Comparison of ENCODE assay signal across 20 mouse cellular contexts in genomic region chr7:74523086-74523485, GRCm38 (mm10). TPM values are rescaled to one million over a fixed set of nuclear protein-coding genes. Genes with fewer than 3 reads are reported as not detected.
DNase-seq lines count a peak whose midpoint lies in the region; ATAC-seq lines count a peak whose summit lies in the region.
"Had no signal": no experiment of that assay in that cellular context is flagged by ENCODE, and none has a peak within 500 bp of the region (broad histone marks: within the 10 kb centered on the region; RNA-seq: fewer than 3 reads in every experiment).

No protein-coding gene starts in this region.

- H3K9ac ChIP-seq in midbrain, embryonic 16.5 days (ENCODE audit: low read depth, low read length) = peak overlapping the region; percentile 12; the same call in 1 of the 2 replicates
- no peak overlapping the region for H3K9ac ChIP-seq in midbrain, embryonic 15.5 days
- no peak overlapping the region for H3K9ac ChIP-seq in hindbrain, embryonic 16.5 days (ENCODE audit: low read depth, low read length)
- no peak overlapping the region for H3K9ac ChIP-seq in liver, embryonic 12.5 days
- H3K9ac ChIP-seq: limb, embryonic 15.5 days had no signal

- H3K4me1 ChIP-seq in midbrain, embryonic 16.5 days (ENCODE audit: control insufficient read depth, insufficient read depth, low read length) = peaks cover 10% of the 10 kb centered on the region
- H3K4me1 ChIP-seq in midbrain, embryonic 15.5 days = peaks cover 9% of the 10 kb centered on the region
- H3K4me1 ChIP-seq in hindbrain, embryonic 16.5 days (ENCODE audit: control insufficient read depth, insufficient read depth, low read depth, low read length) = peaks cover 5% of the 10 kb centered on the region; the same call in 1 of the 2 replicates
- 0 out of 2 replicates have a peak, but pooled peaks cover under 1% of the 10 kb centered on the region for H3K4me1 ChIP-seq in liver, embryonic 12.5 days
- H3K4me1 ChIP-seq: limb, embryonic 15.5 days had no signal

- DNase-seq in embryo, embryonic 10 days (ENCODE audit: low spot score) = peak; percentile 17
- DNase-seq in embryo, embryonic 9.5 days (ENCODE audit: extremely low spot score) = no peak
- peak; percentile 11 for DNase-seq in retina, postnatal 1 day
- DNase-seq in ovary, adult 18-20 months (ENCODE audit: low spot score) = no peak
- DNase-seq: adrenal gland, postnatal 10 days; gastrocnemius, postnatal 14 days; kidney, adult 18-20 months; spleen, adult 18-20 months; thymus, adult 18-20 months had no signal

- H3K4me3 ChIP-seq in midbrain, embryonic 16.5 days (ENCODE audit: low read depth, low read length) = no peak overlapping the region
- no peak overlapping the region for H3K4me3 ChIP-seq in midbrain, embryonic 15.5 days
- H3K4me3 ChIP-seq in hindbrain, embryonic 16.5 days (ENCODE audit: low read length) = no peak overlapping the region
- H3K4me3 ChIP-seq in liver, embryonic 12.5 days = no peak overlapping the region
- H3K4me3 ChIP-seq: embryonic facial prominence, embryonic 10.5 days; limb, embryonic 15.5 days had no signal

- H3K27me3 ChIP-seq in midbrain, embryonic 16.5 days (ENCODE audit: control insufficient read depth, insufficient read depth, low read depth, low read length) = no peaks in the 10 kb centered on the region
- no peaks in the 10 kb centered on the region for H3K27me3 ChIP-seq in midbrain, embryonic 15.5 days (replicated peaks)
- no peaks in the 10 kb centered on the region for H3K27me3 ChIP-seq in hindbrain, embryonic 16.5 days (replicated peaks; ENCODE audit: control insufficient read depth, insufficient read depth, low read length)
- H3K27me3 ChIP-seq in liver, embryonic 12.5 days (replicated peaks) = no peaks in the 10 kb centered on the region
- H3K27me3 ChIP-seq: limb, embryonic 15.5 days; Patski had no signal

- no peaks in the 10 kb centered on the region for H3K9me3 ChIP-seq in midbrain, embryonic 16.5 days (replicated peaks; ENCODE audit: control insufficient read depth, low read length, poor library complexity, severe bottlenecking)
- no peaks in the 10 kb centered on the region for H3K9me3 ChIP-seq in midbrain, embryonic 15.5 days
- no peaks in the 10 kb centered on the region for H3K9me3 ChIP-seq in hindbrain, embryonic 16.5 days (ENCODE audit: control insufficient read depth, low read length)
- no peaks in the 10 kb centered on the region for H3K9me3 ChIP-seq in liver, embryonic 12.5 days (replicated peaks)
- H3K9me3 ChIP-seq: embryonic facial prominence, embryonic 10.5 days; limb, embryonic 15.5 days had no signal

- no peak overlapping the region for H3K4me2 ChIP-seq in midbrain, embryonic 16.5 days (ENCODE audit: low read length)
- no peak overlapping the region for H3K4me2 ChIP-seq in midbrain, embryonic 15.5 days
- H3K4me2 ChIP-seq in hindbrain, embryonic 16.5 days (ENCODE audit: low read length) = no peak overlapping the region
- no peak overlapping the region for H3K4me2 ChIP-seq in liver, embryonic 12.5 days
- H3K4me2 ChIP-seq: limb, embryonic 15.5 days had no signal

- no peak overlapping the region for H3K27ac ChIP-seq in midbrain, embryonic 16.5 days (ENCODE audit: low read length)
- no peak overlapping the region for H3K27ac ChIP-seq in midbrain, embryonic 15.5 days
- no peak overlapping the region for H3K27ac ChIP-seq in hindbrain, embryonic 16.5 days (ENCODE audit: low read depth, low read length)
- H3K27ac ChIP-seq in liver, embryonic 12.5 days = no peak overlapping the region
- H3K27ac ChIP-seq: embryonic facial prominence, embryonic 10.5 days; kidney, postnatal 0 days; limb, embryonic 15.5 days had no signal

- peak; percentile 36; the same call in 1 of the 2 replicates for ATAC-seq in midbrain, embryonic 16.5 days
- ATAC-seq in midbrain, embryonic 15.5 days (replicated peaks) = no peak; the same call in 1 of the 2 replicates
- ATAC-seq in hindbrain, embryonic 16.5 days = 0 out of 2 replicates have a peak, but pooled peaks have one; percentile 55
- ATAC-seq in liver, embryonic 12.5 days = no peak
- ATAC-seq: CD4-positive, CD25-positive, alpha-beta regulatory T cell, adult 4 months; forebrain, embryonic 14.5 days; lung, postnatal 0 days; Patski had no signal

- 41% methylated on average over 4 of the region's 4 CpGs for WGBS in midbrain, embryonic 16.5 days
- WGBS in midbrain, embryonic 15.5 days = 29% methylated on average over 4 of the region's 4 CpGs
- WGBS in hindbrain, embryonic 16.5 days = 25% methylated on average over 4 of the region's 4 CpGs
- WGBS in liver, embryonic 12.5 days (ENCODE audit: insufficient replicate concordance) = 58% methylated on average over 4 of the region's 4 CpGs

- H3K36me3 ChIP-seq in midbrain, embryonic 16.5 days (ENCODE audit: control insufficient read depth, insufficient read depth, low read length) = no peaks in the 10 kb centered on the region
- no peaks in the 10 kb centered on the region for H3K36me3 ChIP-seq in midbrain, embryonic 15.5 days (replicated peaks)
- H3K36me3 ChIP-seq in hindbrain, embryonic 16.5 days (ENCODE audit: control insufficient read depth, insufficient read depth, low read length) = no peaks in the 10 kb centered on the region
- H3K36me3 ChIP-seq in liver, embryonic 12.5 days = no peaks in the 10 kb centered on the region
- H3K36me3 ChIP-seq: embryonic facial prominence, embryonic 10.5 days; limb, embryonic 15.5 days had no signal

RNA-seq across cellular contexts. Expression of gene Slco3a1, which starts 31.5 kb away (rescaled TPM):
- polyA plus RNA-seq in midbrain, embryonic 16.5 days (2015; fragmentation: Nextera tagmentation; extraction: Ambion mirVana) = 26.3 and 27.2 TPM in 2 replicates
- polyA plus RNA-seq in midbrain, embryonic 15.5 days (2015; fragmentation: Nextera tagmentation; extraction: Ambion mirVana) = 27.9 and 28.2 TPM in 2 replicates
- polyA plus RNA-seq in hindbrain, embryonic 16.5 days (2015; fragmentation: Nextera tagmentation; extraction: Ambion mirVana) = 18.9 and 21.0 TPM in 2 replicates
- 2.1 and 2.8 TPM in 2 replicates for polyA plus RNA-seq in liver, embryonic 12.5 days (2016; fragmentation: Nextera tagmentation; extraction: Ambion mirVana)

Comparison
In these comparisons a context has a peak if more than half of its experiments do, and no peak if none do; other contexts are left out.
1. DNase-seq: peak in embryo, embryonic 10 days (single experiment) and retina, postnatal 1 day (single experiment); none in embryo, embryonic 9.5 days (single experiment) and ovary, adult 18-20 months (single experiment).
2. ATAC-seq: peak in midbrain, embryonic 16.5 days (single experiment) and hindbrain, embryonic 16.5 days (single experiment); none in midbrain, embryonic 15.5 days (single experiment) and liver, embryonic 12.5 days (single experiment).